12 mouse cellular contexts compared by ENCODE assay signal in the genomic region with DNA sequence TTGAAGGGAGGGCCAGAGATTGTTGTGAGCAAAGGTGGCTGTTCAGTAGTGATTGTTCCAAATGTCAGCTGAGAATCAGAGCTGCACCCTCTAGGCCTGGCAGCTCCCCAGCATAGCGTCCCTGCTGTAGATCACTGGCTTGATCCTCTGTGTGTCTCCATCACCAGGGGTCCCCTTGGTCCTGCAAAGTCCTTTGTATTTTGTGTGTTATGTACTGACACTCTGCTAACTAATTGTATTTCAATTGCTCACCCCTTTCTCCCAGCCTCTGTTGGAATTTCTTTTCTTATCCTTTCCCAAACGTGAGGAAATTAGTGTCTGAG.
DNase-seq lines count a peak whose midpoint lies in the region; ATAC-seq and TF ChIP-seq lines count a peak whose summit lies in the region.
"Had no signal": no experiment of that assay in that cellular context is flagged by ENCODE, and none has a peak within 500 bp of the region (broad histone marks: within the 10 kb centered on the region; RNA-seq: fewer than 3 reads in every experiment).

No protein-coding gene starts in this region.

- H3K36me3 ChIP-seq in kidney, embryonic 15.5 days = no peaks in the 10 kb centered on the region
- no peaks in the 10 kb centered on the region for H3K36me3 ChIP-seq in forebrain, embryonic 11.5 days (ENCODE audit: control insufficient read depth, insufficient read depth, low read length)
- H3K36me3 ChIP-seq in hindbrain, embryonic 15.5 days = no peaks in the 10 kb centered on the region
- no peaks in the 10 kb centered on the region for H3K36me3 ChIP-seq in midbrain, postnatal 0 days (ENCODE audit: insufficient read depth, low read length)
- H3K36me3 ChIP-seq: liver, embryonic 13.5 days had no signal

- H3K9me3 ChIP-seq in kidney, embryonic 15.5 days (replicated peaks) = no peaks in the 10 kb centered on the region
- H3K9me3 ChIP-seq in forebrain, embryonic 11.5 days (ENCODE audit: control insufficient read depth, low read length) = no peaks in the 10 kb centered on the region
- no peaks in the 10 kb centered on the region for H3K9me3 ChIP-seq in hindbrain, embryonic 15.5 days
- H3K9me3 ChIP-seq in midbrain, postnatal 0 days (ENCODE audit: low read length) = no peaks in the 10 kb centered on the region
- H3K9me3 ChIP-seq: liver, embryonic 13.5 days had no signal

- DNase-seq in kidney, adult 18-20 months = no peak
- no peak for DNase-seq in forebrain, embryonic 11.5 days (ENCODE audit: low spot score)
- DNase-seq in midbrain, postnatal 0 days (ENCODE audit: low spot score) = no peak
- DNase-seq in B cell, adult 2 months = no peak
- no peak for DNase-seq in spleen, adult 12 weeks (ENCODE audit: low spot score)
- DNase-seq: adrenal gland, postnatal 25 days; cerebellum, postnatal 36 days; kidney, postnatal 4 days; liver, embryonic 13.5 days had no signal

- TF ChIP-seq CTCF in midbrain, postnatal 0 days (IDR thresholded peaks at IDR 0.05) = no peak

- H3K4me2 ChIP-seq in kidney, embryonic 15.5 days = no peak overlapping the region
- no peak overlapping the region for H3K4me2 ChIP-seq in forebrain, embryonic 11.5 days (ENCODE audit: low read depth, low read length, severe bottlenecking)
- no peak overlapping the region for H3K4me2 ChIP-seq in hindbrain, embryonic 15.5 days
- H3K4me2 ChIP-seq in midbrain, postnatal 0 days (ENCODE audit: low read depth, low read length, poor library complexity, severe bottlenecking) = no peak overlapping the region
- H3K4me2 ChIP-seq: liver, embryonic 13.5 days had no signal

- 0 out of 2 replicates have a peak overlapping the region, but pooled peaks have one; percentile 32 for H3K27ac ChIP-seq in kidney, embryonic 15.5 days
- no peak overlapping the region for H3K27ac ChIP-seq in forebrain, embryonic 11.5 days (ENCODE audit: low read depth, low read length)
- no peak overlapping the region for H3K27ac ChIP-seq in hindbrain, embryonic 15.5 days (replicated peaks)
- H3K27ac ChIP-seq in midbrain, postnatal 0 days (ENCODE audit: low read depth, low read length) = 0 out of 2 replicates have a peak overlapping the region, but pooled peaks have one; percentile 7
- H3K27ac ChIP-seq: liver, embryonic 13.5 days had no signal

- H3K4me1 ChIP-seq in kidney, embryonic 15.5 days = peaks cover 6% of the 10 kb centered on the region; the same call in 1 of the 2 replicates
- no peaks in the 10 kb centered on the region for H3K4me1 ChIP-seq in forebrain, embryonic 11.5 days (replicated peaks; ENCODE audit: control insufficient read depth, insufficient read depth, low read length)
- 0 out of 2 replicates have a peak, but pooled peaks cover 5% of the 10 kb centered on the region for H3K4me1 ChIP-seq in hindbrain, embryonic 15.5 days (replicated peaks)
- no peaks in the 10 kb centered on the region; the same call in 1 of the 2 replicates for H3K4me1 ChIP-seq in midbrain, postnatal 0 days (ENCODE audit: insufficient read depth, low read length)
- H3K4me1 ChIP-seq: liver, embryonic 13.5 days had no signal

- no peak overlapping the region for H3K4me3 ChIP-seq in kidney, embryonic 15.5 days (replicated peaks)
- H3K4me3 ChIP-seq in forebrain, embryonic 11.5 days (ENCODE audit: low read depth, low read length) = no peak overlapping the region
- no peak overlapping the region for H3K4me3 ChIP-seq in hindbrain, embryonic 15.5 days
- H3K4me3 ChIP-seq in midbrain, postnatal 0 days (ENCODE audit: low read depth, low read length) = no peak overlapping the region
- H3K4me3 ChIP-seq: liver, embryonic 13.5 days; myocyte had no signal

- WGBS in kidney, embryonic 15.5 days = 21% methylated on average over 2 of the region's 2 CpGs
- WGBS in forebrain, embryonic 11.5 days = 0% methylated on average over 2 of the region's 2 CpGs
- 11% methylated on average over 2 of the region's 2 CpGs for WGBS in hindbrain, embryonic 15.5 days
- WGBS in midbrain, postnatal 0 days = 6% methylated on average over 2 of the region's 2 CpGs

- H3K9ac ChIP-seq in kidney, embryonic 15.5 days = no peak overlapping the region
- H3K9ac ChIP-seq in forebrain, embryonic 11.5 days (ENCODE audit: low read length) = no peak overlapping the region
- no peak overlapping the region for H3K9ac ChIP-seq in hindbrain, embryonic 15.5 days
- no peak overlapping the region for H3K9ac ChIP-seq in midbrain, postnatal 0 days (replicated peaks; ENCODE audit: low read length, poor library complexity, severe bottlenecking)
- H3K9ac ChIP-seq: liver, embryonic 13.5 days had no signal

- H3K27me3 ChIP-seq in kidney, embryonic 15.5 days = no peaks in the 10 kb centered on the region
- no peaks in the 10 kb centered on the region for H3K27me3 ChIP-seq in forebrain, embryonic 11.5 days (ENCODE audit: control insufficient read depth, insufficient read depth, low read length)
- no peaks in the 10 kb centered on the region for H3K27me3 ChIP-seq in hindbrain, embryonic 15.5 days
- no peaks in the 10 kb centered on the region for H3K27me3 ChIP-seq in midbrain, postnatal 0 days (ENCODE audit: insufficient read depth, low read length)
- H3K27me3 ChIP-seq: liver, embryonic 13.5 days had no signal

- peak; percentile 77 for ATAC-seq in kidney, embryonic 15.5 days (replicated peaks; ENCODE audit: low FRiP score)
- ATAC-seq in forebrain, embryonic 11.5 days (replicated peaks; ENCODE audit: low FRiP score) = peak; percentile 71
- peak; percentile 38; the same call in 1 of the 2 replicates for ATAC-seq in hindbrain, embryonic 15.5 days (ENCODE audit: low FRiP score, low read depth)
- ATAC-seq in midbrain, postnatal 0 days (ENCODE audit: low FRiP score) = no peak; the same call in 1 of the 2 replicates

Comparison
In these comparisons a context has a peak if more than half of its experiments do, and no peak if none do; other contexts are left out.
1. H3K27ac ChIP-seq: peak in kidney, embryonic 15.5 days (single experiment) and midbrain, postnatal 0 days (single experiment); none in forebrain, embryonic 11.5 days (single experiment) and hindbrain, embryonic 15.5 days (single experiment).